Mouse (Mus musculus) G1E (cell line): ENCODE results near the gene Sarnp.

Experiments
- CTCF ChIP-seq: IDR thresholded peaks from 2 replicates; pipeline ENCODE4 v1.5.1; 2012; ENCODE audit warnings: low read depth, low read length, inconsistent platforms, mixed read lengths
- GATA1 ChIP-seq: IDR thresholded peaks from 2 replicates; pipeline ENCODE4 v1.6.1; 2012; ENCODE audit warnings: borderline replicate concordance, low read length, inconsistent platforms, mixed read lengths
- POLR2AphosphoS5 ChIP-seq: IDR thresholded peaks from 2 replicates; pipeline ENCODE4 v1.6.1; 2012; ENCODE audit warnings: low read depth, low read length, inconsistent platforms; ENCODE audit not compliant: insufficient replicate concordance
- TAL1 ChIP-seq: conservative IDR thresholded peaks from 2 replicates; pipeline ENCODE4 v1.6.1; 2012; ENCODE audit warnings: low read depth, low read length, inconsistent platforms, mixed read lengths

DNA sequence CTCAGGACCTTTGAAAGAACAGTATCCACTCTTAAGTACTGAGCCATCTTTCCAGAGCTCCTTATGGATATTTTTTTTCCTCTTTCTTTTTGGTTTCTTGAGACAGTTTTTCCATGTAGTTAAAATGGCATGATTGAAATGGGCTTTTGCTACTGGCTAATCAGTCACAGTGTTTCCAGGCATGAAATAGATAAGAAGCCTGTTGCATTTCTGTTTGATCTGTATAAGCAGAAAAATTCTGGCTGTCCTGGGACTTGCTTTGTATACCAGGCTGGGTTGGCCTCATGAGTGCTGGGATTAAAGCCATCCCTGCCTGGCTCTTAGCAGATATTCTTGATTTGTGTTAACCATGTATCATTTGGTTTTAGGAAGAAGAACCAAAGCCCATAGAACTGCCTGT, 22.3 kb downstream of the Sarnp start:
- TF ChIP-seq TAL1: no peak
- no peak for TF ChIP-seq CTCF
- no peak for TF ChIP-seq GATA1
- TF ChIP-seq POLR2AphosphoS5: no peak
